Mouse (Mus musculus) lung, adult 2 months (tissue): ENCODE data around the gene Ppard. TPM values are rescaled to one million over a fixed set of nuclear protein-coding genes. Genes with fewer than 3 reads are reported as not detected.
A peak's percentile ranks its signal among the peaks of the same experiment; 100 is the strongest.

Source experiments
- DNase-seq: peaks from one replicate; pipeline ENCODE4 v3.0.0; 2022
- H3K4me1 ChIP-seq: fragments of 200-500 bp; 2 replicates; pipeline ENCODE4 v1.6.1; 2011; ENCODE audit warnings: low read length; ENCODE audit not compliant: control insufficient read depth, insufficient read depth
- H3K4me3 ChIP-seq: fragments of 200-500 bp; replicated peaks from 2 replicates; pipeline ENCODE3; 2011; ENCODE audit warnings: low read depth, mild to moderate bottlenecking, control low read depth, low read length; ENCODE audit errors: extremely low read depth
- CTCF ChIP-seq: fragments of 200-500 bp; IDR thresholded peaks from 2 replicates; pipeline ENCODE4 v1.5.1; 2011; ENCODE audit warnings: mild to moderate bottlenecking, low read length, control low read depth; ENCODE audit not compliant: insufficient read depth
- POLR2A ChIP-seq: fragments of 200-500 bp; IDR thresholded peaks from 2 replicates; pipeline ENCODE4 v1.6.1; 2011; ENCODE audit warnings: low read depth, mild to moderate bottlenecking, control low read depth, low read length, borderline replicate concordance; ENCODE audit errors: extremely low read depth
- WGBS: fragments of 180-500 bp; shearing (Covaris S2); methylation state at CpG from one replicate; pipeline ENCODE4 v1.1.7; 2018; 5-methylcytosine and 5-hydroxymethylcytosine counted together
- polyA plus RNA-seq: library from polyadenylated mRNA; depleted of rRNA; stranded (reverse); fragments of >200 nt; gene quantifications from 2 replicates; pipeline ENCODE4 v1.2.3, GENCODE M21; 2012

Gene Ppard
- polyA plus RNA-seq, 1 experiment, result 41.7 TPM

DNA sequence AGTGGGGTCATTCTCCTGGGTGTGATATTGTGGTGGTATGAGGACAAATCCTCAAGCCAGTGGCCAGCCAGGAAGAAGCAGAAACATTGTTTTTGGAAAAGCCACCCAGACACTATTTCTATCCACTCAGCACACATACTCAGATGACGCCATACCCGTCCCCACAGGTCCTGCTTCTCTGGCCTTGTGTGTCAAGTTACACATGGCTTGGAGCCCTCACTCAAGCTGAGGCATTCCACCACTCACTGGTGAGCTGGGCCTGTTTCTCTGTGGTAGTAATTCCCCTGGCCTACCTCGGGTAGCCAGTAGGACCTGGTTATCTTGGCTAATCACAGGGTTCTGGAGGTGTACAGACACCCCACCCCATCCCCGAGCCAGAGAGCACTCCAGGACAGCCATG is 61.2 kb downstream of the Ppard start:
- WGBS, result 64% methylated on average over 4 of the region's 4 CpGs

DNA sequence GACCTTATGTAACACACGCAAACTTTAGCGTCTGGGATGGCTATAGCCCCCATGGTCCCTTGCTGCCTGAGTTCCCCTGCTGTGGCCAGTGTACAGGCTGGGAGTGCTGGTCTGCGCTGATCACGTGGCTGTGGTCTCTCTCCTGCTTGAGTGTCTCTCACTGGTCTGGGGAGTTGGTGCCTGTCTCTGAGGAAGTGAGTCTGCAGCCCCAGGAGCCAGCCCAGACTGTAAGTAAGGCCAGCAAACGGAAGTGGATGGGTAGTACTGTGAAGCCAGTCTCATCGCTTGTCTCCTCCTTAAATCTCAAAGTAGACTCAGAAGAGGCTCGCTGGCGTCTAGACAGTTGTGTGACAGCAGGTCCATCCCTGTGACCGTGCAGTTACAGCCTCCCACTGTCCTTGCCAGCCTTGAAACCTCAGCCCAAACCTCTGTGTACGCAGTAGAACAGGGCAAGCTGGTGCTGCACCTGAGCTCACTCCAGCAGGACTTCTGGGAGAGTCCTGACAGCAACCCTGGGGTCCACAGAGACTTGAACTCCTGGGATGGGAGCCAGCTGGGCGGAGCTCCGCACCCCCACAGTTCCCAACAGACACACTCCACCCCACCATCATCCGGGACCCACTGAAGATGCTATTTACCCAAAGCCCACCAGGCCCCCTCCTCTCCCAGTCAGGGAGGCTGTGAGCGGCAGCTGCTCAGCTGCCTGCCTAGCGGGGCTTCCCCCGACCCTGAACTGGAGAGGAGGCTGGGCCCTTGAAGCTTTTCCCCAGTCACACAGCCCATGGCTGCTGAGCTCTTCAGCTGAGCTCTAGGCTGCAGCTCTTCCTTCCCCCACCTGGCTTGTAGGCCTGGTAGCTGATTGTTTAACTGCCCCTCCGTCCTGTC is 62.2 kb downstream of the Ppard start:
- TF ChIP-seq CTCF (no peak), POLR2A (no peak)
- WGBS, result 70% methylated on average over 17 of the region's 17 CpGs
- DNase-seq, result no peak
- Histone ChIP-seq H3K4me1 (no peaks in the 10 kb centered on the region), H3K4me3 (no peak overlapping the region)

More for the DNA sequence above, 61.2 kb downstream of the Ppard start:
- no peak for TF ChIP-seq CTCF
- no peak for TF ChIP-seq POLR2A
- no peaks in the 10 kb centered on the region for H3K4me1 ChIP-seq
- no peak for DNase-seq
- no peak overlapping the region for H3K4me3 ChIP-seq

DNA sequence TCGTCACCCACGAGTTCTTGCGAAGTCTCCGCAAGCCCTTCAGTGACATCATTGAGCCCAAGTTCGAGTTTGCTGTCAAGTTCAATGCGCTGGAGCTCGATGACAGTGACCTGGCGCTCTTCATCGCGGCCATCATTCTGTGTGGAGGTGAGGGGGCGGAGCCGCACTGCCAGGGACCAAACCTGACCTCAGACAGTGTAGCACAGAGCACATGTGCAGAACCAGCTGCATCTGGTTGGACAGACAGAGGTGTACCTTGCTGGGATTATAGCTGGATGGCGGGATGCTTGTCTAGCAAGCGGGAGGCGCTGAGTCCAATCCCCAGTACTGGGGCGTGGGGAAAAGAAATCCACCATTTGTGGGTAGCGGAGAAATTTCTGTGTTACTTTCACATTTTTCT is 66.4 kb downstream of the Ppard start:
- DNase-seq, result no peak
- 96% methylated on average over 17 of the region's 17 CpGs for WGBS
- TF ChIP-seq POLR2A (no peak), CTCF (no peak)
- H3K4me3 ChIP-seq, result no peak overlapping the region
- H3K4me1 ChIP-seq, result no peaks in the 10 kb centered on the region

DNA sequence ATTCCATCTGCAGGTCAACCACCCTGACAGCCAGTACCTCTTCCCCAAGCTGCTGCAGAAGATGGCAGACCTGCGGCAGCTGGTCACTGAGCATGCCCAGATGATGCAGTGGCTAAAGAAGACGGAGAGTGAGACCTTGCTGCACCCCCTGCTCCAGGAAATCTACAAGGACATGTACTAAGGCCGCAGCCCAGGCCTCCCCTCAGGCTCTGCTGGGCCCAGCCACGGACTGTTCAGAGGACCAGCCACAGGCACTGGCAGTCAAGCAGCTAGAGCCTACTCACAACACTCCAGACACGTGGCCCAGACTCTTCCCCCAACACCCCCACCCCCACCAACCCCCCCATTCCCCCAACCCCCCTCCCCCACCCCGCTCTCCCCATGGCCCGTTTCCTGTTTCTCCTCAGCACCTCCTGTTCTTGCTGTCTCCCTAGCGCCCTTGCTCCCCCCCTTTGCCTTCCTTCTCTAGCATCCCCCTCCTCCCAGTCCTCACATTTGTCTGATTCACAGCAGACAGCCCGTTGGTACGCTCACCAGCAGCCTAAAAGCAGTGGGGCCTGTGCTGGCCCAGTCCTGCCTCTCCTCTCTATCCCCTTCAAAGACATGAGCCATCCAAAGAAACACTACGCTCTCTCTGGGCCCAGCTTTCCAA is 67.3 kb downstream of the Ppard start:
- Histone ChIP-seq H3K4me3 (no peak overlapping the region), H3K4me1 (no peaks in the 10 kb centered on the region)
- TF ChIP-seq POLR2A (no peak), CTCF (no peak)
- DNase-seq, result no peak
- 60% methylated on average over 10 of the region's 11 CpGs for WGBS

DNA sequence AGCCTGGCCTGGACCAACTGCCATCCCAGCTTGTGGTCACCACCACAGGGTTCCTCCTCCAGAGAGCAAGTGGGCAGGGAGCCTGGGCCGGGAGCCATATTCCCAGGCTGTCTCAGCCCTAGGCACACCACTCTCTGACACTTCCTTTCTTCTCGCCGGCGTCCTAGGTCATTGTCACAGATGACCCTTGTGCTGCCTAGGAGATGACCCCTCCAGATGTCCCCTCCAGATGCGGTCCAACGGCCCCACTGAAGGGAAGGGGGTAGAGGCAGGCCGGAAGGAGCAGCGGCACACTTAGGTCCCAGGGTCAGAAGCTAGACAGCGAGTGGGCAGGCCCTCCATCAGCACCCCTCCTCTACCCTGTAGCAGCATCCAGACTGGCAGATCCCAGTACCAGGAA is 67.8 kb downstream of the Ppard start:
- H3K4me3 ChIP-seq, result no peak overlapping the region
- TF ChIP-seq POLR2A, result no peak
- TF ChIP-seq CTCF, result no peak
- WGBS, result 61% methylated on average over 9 of the region's 9 CpGs
- DNase-seq, result no peak
- no peaks in the 10 kb centered on the region for H3K4me1 ChIP-seq

DNA sequence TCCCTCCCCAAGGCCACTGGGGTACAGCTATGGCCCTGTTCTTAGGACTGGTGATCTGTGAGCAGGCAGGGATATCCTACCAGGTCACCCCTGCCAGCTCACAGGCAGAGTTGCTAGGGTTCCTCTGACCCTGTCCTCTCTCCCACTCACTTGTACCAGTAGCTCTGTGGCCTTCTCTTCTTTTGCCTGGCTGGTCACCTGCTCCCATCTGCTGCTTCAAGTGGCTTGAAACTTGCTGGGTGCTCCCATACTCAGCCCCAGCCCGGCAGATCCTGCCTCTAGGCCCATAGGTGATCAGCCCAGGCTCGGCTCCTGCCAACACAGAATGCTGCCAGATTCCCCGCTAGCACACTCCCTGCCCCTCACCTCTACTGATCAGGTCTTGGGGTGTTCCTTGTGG is 68.3 kb downstream of the Ppard start:
- 77% methylated on average over 3 of the region's 3 CpGs for WGBS
- TF ChIP-seq CTCF (no peak), POLR2A (no peak)
- H3K4me3 ChIP-seq, result no peak overlapping the region
- no peaks in the 10 kb centered on the region for H3K4me1 ChIP-seq
- no peak for DNase-seq

DNA sequence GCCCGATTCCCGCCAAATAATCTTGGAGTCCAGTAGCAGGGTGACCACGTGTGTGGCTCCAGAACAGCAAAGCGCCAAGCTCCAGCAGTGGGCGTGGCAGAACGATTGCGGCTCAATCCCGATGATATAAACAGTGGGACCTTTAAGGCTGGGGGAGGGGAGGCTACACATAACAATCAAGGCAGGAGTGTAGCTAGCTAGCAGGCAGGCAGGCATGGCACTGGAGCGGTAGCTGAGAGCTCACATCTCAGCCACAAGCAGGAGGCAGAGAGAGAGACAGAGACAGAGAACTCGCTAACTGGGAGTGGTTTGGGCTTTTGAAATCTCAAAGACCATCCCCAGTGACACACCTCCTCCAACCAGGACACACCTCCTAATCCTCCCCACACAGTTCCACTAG is 72.7 kb downstream of the Ppard start:
- 49% methylated on average over 10 of the region's 10 CpGs for WGBS
- no peak for TF ChIP-seq CTCF
- no peak for TF ChIP-seq POLR2A

DNA sequence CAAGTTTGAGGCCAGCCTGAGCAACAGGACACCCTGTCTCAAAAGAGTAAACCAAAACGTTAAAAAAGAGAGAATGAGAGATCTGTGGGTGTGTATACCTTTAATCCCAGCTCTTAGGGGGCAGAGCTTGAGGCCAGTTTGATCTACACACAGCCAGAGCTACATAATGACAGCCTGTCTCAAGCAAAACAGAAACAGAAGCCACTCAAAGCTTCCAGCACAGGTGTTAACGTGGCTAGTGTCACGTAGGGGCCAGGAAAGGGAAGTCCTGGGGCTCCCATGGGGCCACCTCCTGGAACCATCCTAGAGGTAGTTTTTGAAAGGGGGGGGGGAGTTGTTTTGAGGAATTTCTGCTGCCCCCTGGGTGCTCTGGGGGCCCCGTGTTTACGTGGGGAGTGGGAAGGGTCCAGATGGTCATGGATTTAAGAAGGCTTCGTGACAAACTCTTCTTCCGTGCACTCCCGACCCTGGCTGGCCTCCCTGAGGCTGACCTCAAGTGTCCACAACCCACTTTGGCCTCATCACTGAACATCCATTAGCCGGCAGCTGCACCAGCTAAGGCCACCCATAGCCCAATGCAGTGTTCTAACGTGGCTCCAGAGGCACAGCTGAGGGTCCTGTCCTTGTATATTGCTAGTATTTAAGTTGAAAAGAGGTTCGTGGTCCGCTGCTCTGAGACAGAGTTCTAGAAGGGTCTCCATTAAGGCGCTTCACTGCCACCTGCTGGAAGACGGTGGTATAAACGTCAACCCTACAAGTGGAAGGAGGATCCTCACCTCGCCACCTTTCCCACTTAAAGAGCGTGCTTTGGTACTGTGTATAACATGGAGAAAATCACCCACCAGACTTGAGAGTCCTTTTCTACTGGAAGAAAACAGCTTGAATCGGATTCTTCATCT is 76.0 kb downstream of the Ppard start:
- H3K4me3 ChIP-seq, result no peak overlapping the region
- TF ChIP-seq CTCF (peak; percentile 92), POLR2A (no peak)
- WGBS, result 8% methylated on average over 18 of the region's 18 CpGs
- peak; percentile 92 for DNase-seq
- H3K4me1 ChIP-seq, result peaks cover 3% of the 10 kb centered on the region; the same call in 1 of the 2 replicates

More for the DNA sequence above, 72.7 kb downstream of the Ppard start:
- Histone ChIP-seq H3K4me1 (peaks cover 3% of the 10 kb centered on the region; the same call in 1 of the 2 replicates), H3K4me3 (no peak overlapping the region)
- no peak for DNase-seq

DNA sequence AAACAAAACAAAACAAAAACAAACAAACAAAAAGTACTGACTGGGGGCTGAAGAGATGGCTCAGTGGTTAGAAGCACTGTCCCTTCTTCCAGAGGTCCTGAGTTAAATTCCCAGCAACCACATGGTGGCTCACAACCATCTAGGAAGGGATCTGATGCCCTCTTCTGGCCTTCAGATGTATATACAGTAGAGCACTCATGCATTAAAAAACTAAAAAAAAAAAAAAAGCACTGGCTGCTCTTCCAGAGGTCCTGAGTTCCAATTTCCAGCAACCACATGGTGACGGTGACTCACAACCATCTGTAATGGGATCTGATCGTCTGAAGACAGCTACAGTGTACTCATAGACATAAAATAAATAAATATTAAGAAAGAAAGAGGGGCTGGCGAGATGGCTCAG is 78.3 kb downstream of the Ppard start:
- peaks cover 3% of the 10 kb centered on the region for H3K4me1 ChIP-seq
- TF ChIP-seq POLR2A, result no peak
- TF ChIP-seq CTCF, result no peak
- no peak overlapping the region for H3K4me3 ChIP-seq
- 70% methylated on average over 3 of the region's 3 CpGs for WGBS
- no peak for DNase-seq
